Mouse (Mus musculus): ENCODE results near the gene Lpp.

DNA sequence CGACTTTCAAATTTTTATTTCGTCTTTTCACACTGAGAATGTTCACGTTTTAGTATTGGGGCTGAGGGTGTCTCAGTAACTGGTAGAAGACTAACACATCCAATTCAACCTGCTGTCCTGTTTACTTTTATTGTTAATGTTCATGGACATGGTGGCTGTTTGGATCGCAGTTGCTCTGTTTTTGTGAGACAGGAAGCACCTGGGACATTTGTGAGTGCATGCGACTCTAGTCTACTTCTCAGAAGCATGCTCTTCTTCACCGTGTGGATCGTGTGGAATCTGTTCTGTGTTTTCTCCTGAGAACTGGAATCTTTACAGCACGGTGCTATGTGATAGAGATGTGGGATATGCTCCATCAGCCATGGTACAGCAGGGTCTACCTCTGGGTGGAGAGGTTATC, 262.7 kb downstream of the Lpp start:
- TF ChIP-seq GATA1 (IDR thresholded peaks at IDR 0.05; ENCODE audit: borderline replicate concordance, low read length) (no peak), FLI1 (IDR thresholded peaks at IDR 0.05; ENCODE audit: low read length) (no peak)

Data from megakaryocyte, embryonic 14.5 days (primary cell).